Mouse (Mus musculus): ENCODE data around the gene 1110032A03Rik.
A peak's percentile ranks its signal among the peaks of the same experiment; 100 is the strongest.

1110032A03Rik gene

DNA sequence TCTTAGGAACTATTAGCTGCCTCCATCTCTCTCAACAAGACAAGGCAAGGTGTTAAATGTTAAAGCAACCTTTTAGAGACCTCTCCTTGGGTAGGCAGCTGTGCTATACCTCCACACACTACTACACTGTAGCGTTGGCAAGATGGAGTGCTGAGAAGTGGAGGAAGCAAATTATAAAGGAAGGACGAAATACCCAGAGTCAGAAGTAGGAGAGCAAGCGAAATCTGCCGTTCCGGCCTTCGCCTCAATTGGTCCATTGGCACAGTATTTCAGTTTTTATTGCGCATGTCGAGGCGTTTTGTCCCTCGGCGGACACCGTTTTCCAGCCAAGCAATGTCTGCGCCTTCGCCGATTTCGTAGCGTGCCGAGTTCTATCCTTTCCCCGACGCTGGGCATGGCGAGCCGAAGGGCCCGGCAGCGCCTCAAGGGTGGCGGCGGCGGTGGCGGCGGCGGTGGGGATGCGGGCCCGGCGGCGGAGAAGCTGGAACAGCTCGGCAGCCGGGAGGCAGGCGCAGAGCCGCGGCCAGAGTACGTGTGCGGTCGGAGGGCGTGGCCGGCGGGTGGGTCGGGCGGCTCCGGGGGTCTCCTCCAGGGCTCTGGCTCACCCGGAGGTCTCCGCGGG, at the start of gene 1110032A03Rik, which contains the start of gene Alg9:
1110032A03Rik (minus strand) TSS at position 530 of the 622 bp plus-strand sequence.
Alg9 (plus strand) TSS at position 29 of the 622 bp plus-strand sequence.
- DNase-seq (ENCODE audit: low spot score) = peak; percentile 65

DNA sequence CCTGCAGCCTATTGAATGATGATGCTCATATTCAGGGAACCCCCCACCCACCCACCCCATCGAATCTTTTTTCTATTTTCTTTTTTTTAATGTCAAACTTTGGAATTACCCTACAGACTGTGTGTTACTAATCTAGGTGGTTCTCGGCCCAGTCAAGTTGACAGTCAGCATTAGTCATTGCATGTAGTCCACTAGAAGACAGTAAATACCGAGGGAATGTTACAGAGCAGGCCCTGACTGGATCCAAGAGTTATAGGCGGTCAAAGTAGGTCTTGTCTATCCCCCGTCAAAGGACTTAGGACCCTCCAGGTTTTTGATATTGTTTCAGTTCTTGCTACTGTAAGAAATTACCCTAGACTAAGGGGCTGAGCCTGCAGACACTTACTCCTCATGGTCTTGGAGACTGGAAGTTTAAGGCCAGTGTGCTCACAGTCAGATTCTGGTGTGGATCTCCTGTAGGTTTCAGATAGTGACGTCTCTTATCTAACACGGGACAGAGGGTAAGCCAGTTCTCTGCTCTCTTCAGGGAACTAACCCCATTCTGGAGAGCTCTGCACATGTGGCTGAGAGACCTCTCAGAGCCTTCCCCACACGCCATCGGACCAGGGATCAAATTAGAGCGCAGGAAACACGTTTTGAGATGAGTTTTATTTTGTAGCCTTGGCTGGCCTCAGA, 48.6 kb upstream of the 1110032A03Rik start:
- DNase-seq (ENCODE audit: low spot score) = no peak

DNA sequence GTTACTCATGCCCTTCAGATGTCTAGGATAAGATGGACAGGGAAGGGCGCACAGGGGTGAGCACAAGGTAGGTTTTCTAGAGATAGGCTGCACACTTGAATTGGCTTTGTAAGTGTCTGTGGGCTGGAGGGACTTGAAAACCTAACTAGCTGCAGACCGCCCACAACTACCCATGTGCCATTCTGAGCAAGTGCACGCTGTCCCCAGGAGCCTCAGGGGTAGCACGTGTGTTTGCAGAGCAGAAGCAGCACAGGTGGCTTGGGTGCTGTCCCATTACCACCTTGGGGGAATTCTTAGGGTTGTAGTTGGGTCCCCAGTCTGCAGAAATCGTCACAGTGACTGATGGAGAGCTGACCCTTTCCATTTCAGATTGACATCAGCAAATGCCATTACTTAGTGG, 46.9 kb upstream of the 1110032A03Rik start:
- no peak for DNase-seq (ENCODE audit: low spot score)

DNA sequence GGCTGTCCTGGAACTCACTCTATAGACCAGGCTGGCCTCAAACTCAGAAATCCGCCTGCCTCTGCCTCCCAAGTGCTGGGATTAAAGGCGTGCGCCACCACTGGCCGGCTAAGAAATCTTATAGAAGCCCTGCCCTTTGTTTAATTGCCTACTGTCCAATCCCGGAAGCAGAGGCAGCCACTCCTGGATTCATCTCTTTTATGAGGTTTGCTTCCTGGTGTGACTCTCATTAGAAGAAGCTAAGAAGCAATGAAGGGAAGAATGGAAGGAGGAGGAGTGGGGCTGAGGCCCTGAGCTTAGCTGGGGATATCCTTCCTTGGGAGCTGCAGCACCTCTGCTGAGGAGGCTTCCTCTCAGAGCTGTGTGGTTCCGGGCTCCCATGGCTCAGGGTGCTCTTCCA, 46.3 kb upstream of the 1110032A03Rik start:
- no peak for DNase-seq (ENCODE audit: low spot score)

DNA sequence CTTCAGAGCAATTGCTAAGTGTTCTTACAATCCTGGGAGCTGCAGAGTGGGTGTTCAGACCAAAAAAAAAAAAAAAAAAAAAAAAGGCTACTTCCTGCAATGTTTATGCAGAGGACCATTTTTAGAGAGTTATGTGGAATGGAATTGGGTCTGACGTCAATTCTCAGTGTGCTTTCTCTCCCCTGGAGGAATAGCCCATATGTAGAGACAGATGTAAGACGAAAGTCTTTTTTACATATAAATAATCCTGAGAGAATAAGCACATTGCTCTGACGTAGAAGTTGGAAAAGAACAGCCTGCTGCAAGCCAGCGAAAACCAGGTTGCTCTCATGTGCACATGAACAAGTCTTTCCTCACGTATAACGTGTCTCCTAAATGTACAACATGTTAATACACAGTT, 44.4 kb upstream of the 1110032A03Rik start:
- no peak for DNase-seq (ENCODE audit: low spot score)

DNA sequence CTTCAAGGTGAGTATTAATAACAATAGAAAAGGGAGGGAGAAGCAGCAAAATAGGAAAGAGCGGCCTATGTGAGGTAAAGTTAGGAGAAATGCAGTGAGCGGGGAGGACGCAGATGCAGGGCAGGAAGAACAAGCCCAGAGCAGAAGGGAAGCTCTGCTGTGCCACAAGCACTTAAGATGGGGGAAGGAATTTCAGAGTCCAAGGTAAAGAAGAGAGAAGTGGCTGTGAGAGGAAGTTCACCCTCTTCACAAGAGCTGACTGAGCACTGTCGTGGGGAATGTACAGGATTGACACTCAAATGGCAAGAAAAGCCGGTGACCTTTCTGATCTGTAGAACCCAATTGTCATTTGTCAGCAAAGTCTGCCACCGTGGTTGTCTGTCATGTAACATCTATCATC, 42.7 kb upstream of the 1110032A03Rik start:
- DNase-seq (ENCODE audit: low spot score) = no peak

DNA sequence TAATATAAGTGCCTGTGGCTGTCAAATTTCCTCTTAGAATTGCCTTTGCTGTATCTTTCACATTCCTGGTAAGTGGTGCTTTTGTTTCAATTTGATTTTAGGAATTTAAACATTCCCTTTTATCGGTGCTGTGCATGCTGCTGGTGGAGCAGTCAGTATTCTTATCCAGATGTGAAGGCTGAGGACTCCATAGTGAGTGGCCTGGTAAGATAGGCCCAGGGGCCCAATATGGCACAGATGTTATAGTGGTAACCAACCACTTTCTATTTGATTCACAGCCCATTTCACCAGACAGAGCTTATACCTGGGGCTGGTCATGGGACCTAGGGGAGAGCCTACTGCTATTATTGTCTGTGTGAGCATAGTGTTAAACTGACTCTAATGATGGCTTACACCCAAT, 41.2 kb upstream of the 1110032A03Rik start:
- no peak for DNase-seq (ENCODE audit: low spot score)

DNA sequence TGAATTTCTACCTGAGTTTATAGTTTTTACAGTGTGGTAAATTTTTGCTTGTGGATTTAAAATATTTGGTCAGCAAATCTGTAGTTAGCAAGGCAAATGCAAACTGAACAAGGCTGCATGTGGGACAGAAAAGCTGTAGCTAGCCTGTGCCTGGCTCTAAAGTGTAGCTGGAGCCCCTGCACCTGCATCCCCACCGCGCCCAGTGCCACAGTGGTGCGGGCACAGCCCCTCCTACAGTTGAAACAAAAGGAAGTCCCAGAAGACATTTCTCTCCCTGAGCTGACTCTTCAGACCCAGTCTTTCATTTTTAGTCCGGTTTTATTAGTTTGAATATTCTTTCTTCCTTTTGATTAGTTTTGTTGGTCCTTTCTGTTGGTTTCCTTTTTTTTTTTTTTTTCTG, 40.3 kb upstream of the 1110032A03Rik start:
- no peak for DNase-seq (ENCODE audit: low spot score)

DNA sequence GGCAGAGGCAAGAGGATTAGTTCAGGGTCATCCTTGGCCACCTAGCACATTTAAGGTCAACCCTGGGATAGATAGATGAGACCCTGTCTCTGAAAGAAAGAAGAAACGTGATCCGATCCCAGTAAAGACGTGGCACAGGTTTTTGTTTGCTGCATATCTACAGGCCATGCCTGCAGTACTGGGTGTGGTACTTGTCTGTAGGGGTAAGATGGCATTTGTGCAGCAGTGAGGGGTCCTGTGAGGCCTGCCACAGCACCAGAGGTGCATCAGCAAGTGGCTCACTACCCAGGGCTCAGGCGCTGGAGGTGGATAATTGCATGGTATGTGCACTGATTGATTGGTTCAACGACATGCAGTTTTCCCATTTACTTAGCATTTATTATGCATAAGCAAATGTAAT, 38.5 kb upstream of the 1110032A03Rik start:
- no peak for DNase-seq (ENCODE audit: low spot score)

DNA sequence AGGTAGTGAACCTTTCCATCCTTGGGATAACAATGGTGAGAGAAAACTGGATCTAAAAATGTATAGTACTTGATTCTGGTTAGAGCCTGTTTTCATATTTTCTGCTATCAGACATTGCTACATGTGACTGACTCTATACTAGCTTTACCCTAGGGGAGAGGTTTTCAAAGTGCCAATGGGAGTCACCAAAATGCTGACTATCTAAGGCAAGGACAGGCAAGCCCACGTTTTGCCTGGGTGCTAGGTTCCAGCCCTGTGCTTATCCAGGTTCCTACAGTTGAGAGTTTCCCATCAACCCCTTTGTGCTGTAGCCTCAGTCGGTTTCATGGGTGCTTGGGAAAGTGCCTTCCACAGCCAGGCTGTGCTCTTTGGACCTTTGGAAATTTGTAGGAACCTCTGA, 36.4 kb upstream of the 1110032A03Rik start:
- no peak for DNase-seq (ENCODE audit: low spot score)

DNA sequence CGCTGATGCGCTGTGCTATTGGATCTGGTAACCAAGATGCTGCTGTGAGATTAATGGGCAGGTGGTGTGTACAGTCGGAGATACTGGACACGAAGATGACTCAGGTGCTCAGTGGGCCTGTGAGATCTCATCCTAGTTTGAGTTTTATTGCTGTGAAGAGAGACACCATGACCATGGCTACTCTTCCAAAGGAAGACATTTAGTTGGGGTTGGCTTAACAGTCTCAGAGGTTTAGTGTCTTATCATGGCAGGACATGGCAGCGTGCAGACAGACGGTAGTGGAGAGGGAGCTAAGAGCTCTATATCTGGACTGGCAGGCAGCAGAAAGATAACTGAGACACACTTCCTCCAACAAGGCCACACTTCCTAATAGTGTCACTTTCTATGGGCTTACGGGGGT, 35.9 kb upstream of the 1110032A03Rik start:
- no peak for DNase-seq (ENCODE audit: low spot score)

DNA sequence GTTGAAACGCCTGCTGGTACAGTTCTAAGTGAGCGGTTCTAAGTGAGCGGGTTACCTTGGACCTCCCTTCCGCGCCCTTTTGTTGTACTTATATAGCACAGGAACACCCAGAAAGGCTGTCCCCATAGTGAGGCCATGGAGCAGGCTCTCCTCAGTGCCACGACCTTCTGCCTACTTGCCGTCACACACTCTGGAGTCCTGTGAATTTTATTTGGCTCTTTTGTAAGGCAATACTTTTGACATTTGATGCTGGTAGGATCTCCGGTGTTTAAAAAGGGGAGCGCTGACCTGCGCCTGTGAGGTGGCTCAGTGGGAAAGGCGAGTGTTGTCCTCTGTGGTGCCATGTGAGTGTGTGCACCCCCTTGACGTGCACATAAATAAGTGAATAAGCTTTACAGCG, 33.8 kb upstream of the 1110032A03Rik start:
- no peak for DNase-seq (ENCODE audit: low spot score)

DNA sequence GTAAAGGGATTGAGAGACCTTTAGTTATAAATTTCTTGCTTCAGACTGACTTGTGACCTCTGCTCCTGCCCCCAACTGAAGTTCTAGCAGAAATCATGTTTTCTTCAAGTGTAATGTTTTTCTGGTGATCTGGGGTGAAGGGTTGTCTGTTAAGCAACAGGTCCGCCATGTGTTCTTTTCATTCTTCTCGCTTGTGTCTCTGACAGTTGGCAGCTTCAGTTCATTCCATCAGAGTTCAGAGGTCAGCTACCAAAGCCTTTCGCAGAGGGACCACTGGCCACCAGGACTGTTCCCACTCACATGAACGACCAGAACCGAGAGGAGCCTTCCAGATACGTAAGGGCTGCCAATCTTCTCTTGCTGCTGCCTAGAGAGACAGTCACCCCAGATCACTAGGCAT, 33.2 kb upstream of the 1110032A03Rik start:
- no peak for DNase-seq (ENCODE audit: low spot score)

DNA sequence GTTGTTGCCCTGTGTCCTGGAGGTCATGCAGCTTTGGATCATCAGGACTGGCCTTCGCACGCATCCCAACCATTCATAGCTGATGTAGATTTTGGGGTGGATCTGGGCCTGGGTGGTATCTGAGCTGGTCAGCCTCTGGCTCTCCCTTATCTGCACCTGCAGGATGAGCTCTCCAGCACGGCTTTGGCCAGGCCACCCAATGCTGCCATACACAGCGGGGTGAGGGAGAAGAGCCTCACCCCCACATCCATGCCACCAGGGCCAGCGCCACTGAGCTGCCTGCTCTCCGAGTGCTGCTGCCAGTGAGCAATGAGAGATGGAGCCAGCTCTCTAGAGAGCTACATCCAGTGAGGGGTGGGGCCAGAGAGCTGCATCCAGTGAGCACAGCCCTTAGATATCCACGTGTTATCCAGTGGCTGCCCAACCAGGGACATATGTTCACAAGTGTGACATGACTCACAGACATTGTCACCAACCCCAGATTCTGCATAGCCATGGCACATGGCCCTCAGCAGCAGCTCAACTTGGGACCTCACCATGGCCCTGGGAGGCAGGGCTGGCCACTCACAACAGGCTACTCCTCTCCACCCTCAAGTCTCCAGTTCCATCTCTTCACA, 27.8 kb upstream of the 1110032A03Rik start:
- no peak for DNase-seq (ENCODE audit: low spot score)

DNA sequence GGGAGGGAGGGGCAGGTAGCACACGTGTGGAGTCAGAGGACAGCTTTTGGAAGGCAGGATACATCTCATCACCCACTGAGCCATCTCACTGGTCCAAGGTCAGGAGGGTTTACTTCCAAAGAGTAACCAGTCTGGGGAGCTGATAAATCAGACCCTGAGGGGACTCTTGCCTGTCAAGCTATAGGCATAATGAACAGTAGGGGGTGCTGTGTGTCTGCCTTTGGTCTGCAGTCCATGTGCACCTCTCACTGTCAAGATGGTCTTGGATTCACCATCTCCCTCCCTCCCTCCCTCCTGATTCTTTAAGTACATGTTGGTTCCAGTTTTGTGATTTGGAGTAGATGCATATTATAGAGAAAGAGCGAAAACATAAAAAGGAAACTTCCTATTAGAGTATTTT, 25.7 kb upstream of the 1110032A03Rik start:
- no peak for DNase-seq (ENCODE audit: low spot score)

DNA sequence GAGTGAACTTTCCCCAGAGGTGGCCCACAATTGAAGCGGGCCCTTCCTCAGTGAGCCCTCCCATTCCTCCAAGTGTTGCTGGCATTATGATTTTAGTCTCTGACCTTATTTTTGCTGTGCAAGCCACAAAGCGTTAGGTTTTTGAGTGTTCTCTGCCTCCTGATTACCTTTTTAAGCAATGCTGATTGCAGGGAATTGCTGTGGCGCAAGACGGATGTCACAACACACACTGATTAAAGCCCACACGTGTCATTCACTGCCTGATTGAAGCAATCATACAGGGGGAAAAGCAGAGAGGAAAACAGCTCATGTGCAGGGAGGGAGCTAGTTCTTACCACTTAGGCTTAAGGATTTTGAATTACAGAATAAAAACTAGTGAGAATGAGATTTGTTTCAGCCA, 23.0 kb upstream of the 1110032A03Rik start:
- DNase-seq (ENCODE audit: low spot score) = no peak

DNA sequence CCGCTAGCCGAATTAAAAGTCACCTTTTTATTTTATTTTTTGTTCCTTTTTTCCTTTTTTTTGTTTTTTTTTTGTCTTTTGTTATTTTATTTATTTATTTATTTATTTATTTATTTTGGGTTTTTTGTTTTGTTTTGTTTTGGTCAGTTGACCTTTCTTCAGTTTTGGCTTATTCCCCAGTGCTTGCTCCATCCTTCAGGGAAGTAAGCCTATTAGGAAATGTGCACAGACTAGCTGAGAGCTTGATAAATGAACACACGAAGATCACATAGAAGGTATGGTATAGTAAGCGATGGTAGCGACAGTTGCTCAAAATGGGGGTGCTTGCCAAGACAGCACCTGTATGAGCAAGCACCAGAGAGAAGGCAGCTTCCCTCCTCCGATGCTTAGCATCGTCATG, 22.3 kb upstream of the 1110032A03Rik start:
- no peak for DNase-seq (ENCODE audit: low spot score)

DNA sequence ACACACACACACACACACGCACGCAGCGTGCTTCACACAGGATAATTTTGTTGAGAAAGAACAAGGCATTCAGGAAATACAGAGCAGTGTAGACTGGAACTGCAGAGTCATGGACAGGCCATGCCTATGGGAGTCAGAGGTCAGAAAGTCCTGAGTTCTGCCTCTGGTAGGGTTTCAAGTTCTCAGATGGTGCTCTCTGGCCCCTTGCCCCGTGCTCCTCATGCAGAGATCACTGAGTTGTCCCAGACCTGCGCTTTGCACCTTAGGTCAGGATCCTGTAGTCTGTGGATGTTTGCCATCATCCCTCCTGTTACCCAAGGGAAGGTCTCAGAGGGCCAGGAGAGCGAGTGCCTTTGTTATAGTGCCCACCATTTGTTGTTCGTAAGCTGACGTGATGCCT, 21.5 kb upstream of the 1110032A03Rik start:
- DNase-seq (ENCODE audit: low spot score) = no peak

DNA sequence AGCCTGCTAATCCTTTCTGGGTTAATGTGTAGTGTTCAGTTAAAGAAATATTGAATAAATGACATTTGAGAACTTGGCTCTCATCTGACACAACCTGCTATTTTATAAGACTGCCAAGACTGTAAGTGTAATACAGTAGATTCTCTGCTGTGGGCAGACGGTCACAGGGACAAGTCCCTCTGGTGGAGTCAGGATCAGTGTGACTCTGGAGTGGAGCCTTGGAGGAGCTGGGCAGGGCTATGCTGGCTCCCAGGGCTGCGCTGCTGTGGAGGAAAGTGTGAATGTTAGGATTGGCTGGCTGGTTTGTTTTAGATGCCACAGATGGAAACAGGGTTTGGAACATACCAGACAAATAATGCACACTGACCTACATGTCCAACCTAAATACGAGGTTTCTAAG, 19.9 kb upstream of the 1110032A03Rik start:
- no peak for DNase-seq (ENCODE audit: low spot score)

DNA sequence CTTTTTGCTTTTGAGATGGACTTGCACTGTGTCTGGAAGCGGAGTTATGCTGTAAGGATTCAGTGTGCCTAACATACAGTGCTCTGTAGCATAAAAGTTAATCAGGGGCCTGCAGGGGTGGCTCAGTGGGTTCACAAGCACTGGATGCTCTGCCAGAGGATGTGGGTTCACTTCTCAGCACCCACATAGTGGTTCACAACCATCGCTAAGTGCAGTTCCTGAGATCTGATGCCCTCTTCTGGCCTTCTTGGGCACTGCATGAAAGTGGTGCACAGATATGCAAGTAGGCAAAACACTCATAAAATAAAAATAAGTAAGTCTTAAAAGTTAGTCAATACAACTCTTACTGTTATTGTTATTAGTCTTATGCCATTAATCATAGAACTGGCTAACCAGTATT, 6.8 kb upstream of the 1110032A03Rik start:
- DNase-seq (ENCODE audit: low spot score) = no peak

DNA sequence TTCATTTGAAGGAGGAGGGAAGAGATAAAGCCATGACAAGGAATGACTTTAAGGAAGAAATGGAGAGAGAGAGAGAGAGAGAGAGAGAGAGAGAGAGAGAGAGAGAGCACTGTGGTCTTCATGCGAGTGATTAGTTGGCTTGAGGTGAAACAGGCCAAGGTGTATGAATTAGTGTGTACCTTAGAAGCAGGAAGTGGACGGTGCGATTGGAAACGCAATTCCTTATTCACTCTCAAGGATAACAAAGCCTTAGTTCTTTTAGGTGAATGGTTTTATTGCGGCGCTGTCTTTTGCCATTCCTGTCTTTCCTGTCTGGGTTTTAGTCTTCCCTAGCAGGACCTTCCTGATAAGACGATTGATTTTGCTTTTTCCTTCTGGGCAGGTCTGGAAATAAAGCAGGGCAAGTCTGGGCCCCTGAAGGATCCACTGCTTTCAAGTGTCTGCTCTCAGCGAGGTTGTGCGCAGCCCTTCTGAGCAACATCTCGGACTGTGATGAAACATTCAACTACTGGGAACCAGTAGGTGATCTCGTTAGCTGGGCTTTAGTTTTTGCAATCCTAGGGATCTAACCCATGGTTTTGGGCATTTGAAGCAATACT, 941 bp upstream of the 1110032A03Rik start:
- DNase-seq (ENCODE audit: low spot score) = no peak

DNA sequence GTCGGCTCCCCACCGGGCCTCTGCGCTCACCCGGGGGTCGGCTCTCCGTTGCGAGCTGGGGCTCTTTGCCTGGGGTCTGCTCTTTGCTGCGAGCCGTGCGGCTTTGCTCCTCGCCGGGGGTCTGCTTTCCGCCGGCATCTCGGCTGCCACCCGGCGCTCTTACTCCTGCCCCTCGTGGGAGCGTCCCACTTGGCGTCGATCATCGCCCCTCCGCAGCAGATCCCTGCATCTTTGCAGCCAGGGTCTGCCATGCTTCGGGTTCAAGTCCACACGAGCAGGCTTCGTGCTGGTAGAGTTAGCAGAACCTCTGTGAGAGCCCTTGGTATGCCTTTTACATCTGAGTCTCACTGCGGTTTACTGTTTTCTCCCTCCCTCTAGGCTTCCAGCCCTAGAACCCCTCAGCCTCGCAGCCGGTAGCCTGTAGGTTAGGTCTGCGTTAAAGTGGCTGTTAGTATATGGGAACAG, 374 bp upstream of the 1110032A03Rik start:
- no peak for DNase-seq (ENCODE audit: low spot score)

DNA sequence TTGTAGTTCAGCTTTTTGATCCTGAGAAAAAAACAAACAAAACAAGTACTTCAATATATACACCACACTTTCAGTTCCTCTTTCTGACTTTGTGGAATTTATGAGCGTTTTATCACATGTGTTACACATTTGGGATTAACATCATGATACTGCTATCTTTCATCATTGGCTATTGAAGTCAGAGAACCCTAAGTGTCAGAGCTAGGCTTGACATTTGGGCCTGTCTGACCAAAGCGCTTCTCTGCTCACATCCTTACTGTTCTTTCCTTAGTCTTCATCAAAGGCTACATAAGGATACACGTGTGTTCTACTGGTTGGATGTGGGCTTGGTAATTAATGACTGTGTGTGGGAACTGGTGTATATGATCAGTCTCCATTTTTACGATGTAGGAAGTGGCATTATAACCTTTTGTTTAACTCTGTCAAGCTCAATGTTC, 1.3 kb downstream of the 1110032A03Rik start:
- no peak for DNase-seq (ENCODE audit: low spot score)
